Mouse (Mus musculus): ENCODE measurements around the gene Efs. TPM values are rescaled to one million over a fixed set of nuclear protein-coding genes. Genes with fewer than 3 reads are reported as not detected.

The Efs gene
- polyA plus RNA-seq, 1 experiment = 1.7 TPM

DNA sequence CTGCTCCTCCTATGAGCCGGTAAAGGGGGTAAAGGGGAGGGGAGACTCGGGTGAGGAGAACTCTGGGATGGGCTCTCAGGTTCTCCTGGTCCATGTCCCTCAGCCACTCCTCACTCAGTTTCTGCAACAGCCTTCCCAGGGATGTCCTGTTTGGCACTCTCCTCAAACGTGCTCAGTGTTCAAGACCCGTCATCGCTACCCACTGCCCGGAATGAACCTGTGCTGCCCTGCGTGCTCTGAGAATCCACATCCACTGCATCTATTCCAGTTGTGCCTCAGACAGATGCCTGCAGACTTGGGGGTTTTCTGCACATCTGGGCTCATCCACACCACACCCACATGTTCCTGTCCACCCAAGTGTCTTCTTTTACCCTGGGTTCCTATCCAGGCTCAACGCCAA lies 16.6 kb upstream of the Efs start:
- TF ChIP-seq POLR2A (IDR thresholded peaks at IDR 0.05; ENCODE audit: borderline replicate concordance, control insufficient read depth, low read depth, low read length) (no peak), CTCF (IDR thresholded peaks at IDR 0.05; ENCODE audit: control insufficient read depth, insufficient read depth, low read length) (no peak)
- Histone ChIP-seq H3K27ac (ENCODE audit: control insufficient read depth, insufficient read depth, low read depth, low read length, poor library complexity) (no peak overlapping the region), H3K4me3 (replicated peaks; ENCODE audit: control insufficient read depth, low read depth, low read length) (no peak overlapping the region), H3K4me1 (ENCODE audit: control insufficient read depth, insufficient read depth, low read length) (no peaks in the 10 kb centered on the region)
- WGBS = 88% methylated on average over 8 of the region's 8 CpGs

DNA sequence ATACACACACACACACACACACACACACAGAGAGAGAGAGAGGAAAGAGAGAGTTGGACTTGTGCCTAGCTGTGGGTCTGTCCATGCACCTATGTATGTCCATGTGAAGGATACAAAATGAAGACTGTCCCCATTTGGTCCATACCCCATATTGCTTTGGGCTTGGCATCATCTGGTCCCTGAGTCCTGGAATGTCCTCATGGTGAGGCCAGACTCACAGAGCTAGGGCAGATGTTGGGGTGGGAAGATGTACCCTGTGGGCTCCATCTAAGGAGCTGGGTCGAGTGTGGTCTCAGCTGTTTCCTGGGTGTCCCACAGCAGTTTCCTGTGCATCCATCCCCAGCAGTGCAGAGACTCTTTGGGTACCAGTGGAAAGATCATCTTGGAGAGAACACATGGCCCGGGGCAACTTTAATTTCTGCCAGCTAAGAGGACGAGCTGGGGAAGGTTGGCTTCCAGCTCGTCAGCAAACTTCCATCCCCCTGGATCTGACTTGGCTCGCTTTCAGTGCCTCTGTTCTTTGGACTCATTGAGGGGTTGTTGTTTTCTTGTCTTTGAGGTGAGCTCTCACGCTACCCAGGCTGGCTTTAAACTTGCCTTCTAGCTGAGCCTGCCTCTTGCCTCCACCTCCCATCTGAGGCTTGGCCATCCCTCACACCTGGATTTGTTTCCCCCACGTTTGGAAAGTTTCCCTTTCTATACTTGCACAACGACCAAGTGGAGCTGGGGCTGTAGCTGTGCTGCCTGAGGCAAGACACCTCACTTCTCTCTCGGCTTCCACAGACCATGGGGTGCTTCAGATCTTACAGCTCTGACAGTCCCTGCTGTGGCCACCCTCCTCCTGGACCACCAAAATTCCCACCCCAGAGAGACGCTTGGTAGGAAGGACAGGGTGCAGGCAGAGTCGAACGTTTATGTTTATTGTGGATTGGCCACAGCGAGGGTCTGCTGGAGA lies 15.4 kb upstream of the Efs start:
- TF ChIP-seq CTCF (IDR thresholded peaks at IDR 0.05; ENCODE audit: control insufficient read depth, insufficient read depth, low read length) (no peak), POLR2A (IDR thresholded peaks at IDR 0.05; ENCODE audit: borderline replicate concordance, control insufficient read depth, low read depth, low read length) (no peak)
- H3K4me3 ChIP-seq (replicated peaks; ENCODE audit: control insufficient read depth, low read depth, low read length) = no peak overlapping the region
- WGBS = 56% methylated on average over 13 of the region's 13 CpGs

DNA sequence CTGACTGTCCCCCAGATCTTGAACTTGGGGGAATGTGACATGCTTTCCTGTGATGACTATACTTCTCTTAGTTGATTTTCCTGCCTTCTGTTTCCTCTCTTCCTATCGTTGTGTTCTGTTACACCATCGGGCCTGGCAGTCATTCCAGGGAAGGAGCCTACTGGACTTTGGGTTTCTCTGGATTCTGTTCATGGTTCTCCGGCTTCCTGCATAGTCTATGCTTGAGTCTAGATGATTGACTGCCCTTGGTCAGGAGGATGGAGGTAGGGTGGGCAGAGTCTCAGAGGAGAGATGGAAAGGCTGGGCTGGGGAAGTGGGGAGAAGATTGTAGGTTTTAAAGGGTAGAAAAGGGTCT lies 14.2 kb upstream of the Efs start:
- no peak overlapping the region for H3K4me3 ChIP-seq (replicated peaks; ENCODE audit: control insufficient read depth, low read depth, low read length)

More for the DNA sequence above, 15.4 kb upstream of the Efs start:
- Histone ChIP-seq H3K4me1 (ENCODE audit: control insufficient read depth, insufficient read depth, low read length) (no peaks in the 10 kb centered on the region), H3K27ac (ENCODE audit: control insufficient read depth, insufficient read depth, low read depth, low read length, poor library complexity) (no peak overlapping the region)

DNA sequence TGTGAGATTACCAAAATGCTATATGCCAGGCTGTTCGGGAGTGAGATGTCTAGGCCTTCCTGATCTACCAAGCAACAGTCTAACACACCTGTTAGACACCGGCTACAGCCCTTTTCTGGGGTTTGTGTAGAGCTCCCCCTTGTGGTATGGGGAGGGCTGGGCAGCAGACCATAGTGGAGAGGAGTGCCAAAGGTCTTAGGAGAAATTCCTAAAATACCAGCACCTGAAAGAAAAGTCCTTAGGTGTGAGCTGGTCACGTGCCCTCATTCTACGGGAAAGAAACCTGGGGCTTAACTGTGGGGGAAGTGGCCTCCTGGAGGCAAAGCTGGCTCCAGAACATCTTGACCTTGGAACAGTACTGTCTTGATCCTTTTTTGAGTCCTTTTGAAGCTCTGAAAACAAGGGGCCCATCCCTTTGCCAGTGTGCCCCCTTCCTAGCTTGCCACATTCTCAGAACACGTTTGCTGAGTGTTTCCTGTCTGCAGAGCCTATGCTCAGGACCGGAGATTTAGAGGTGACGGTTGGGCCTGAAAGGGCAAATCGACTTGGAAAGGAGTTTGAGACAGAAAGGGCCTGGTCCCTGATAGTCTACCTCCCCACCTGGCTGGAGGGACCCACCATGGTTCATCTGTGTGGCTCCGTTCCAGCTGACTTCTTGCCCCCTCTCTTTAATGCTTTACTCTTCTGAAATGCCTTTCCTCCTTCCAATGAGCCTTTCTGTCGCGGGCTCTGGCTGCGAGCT lies 13.7 kb upstream of the Efs start:
- whole genome bisulfite sequencing = 44% methylated on average over 12 of the region's 12 CpGs
- Histone ChIP-seq H3K4me3 (replicated peaks; ENCODE audit: control insufficient read depth, low read depth, low read length) (no peak overlapping the region), H3K4me1 (ENCODE audit: control insufficient read depth, insufficient read depth, low read length) (no peaks in the 10 kb centered on the region), H3K27ac (ENCODE audit: control insufficient read depth, insufficient read depth, low read depth, low read length, poor library complexity) (no peak overlapping the region)
- TF ChIP-seq POLR2A (IDR thresholded peaks at IDR 0.05; ENCODE audit: borderline replicate concordance, control insufficient read depth, low read depth, low read length) = no peak
- peak; percentile 75 for TF ChIP-seq CTCF (IDR thresholded peaks at IDR 0.05; ENCODE audit: control insufficient read depth, insufficient read depth, low read length)

More for the DNA sequence above, 14.2 kb upstream of the Efs start:
- no peak for TF ChIP-seq POLR2A (IDR thresholded peaks at IDR 0.05; ENCODE audit: borderline replicate concordance, control insufficient read depth, low read depth, low read length)
- TF ChIP-seq CTCF (IDR thresholded peaks at IDR 0.05; ENCODE audit: control insufficient read depth, insufficient read depth, low read length) = no peak
- 70% methylated on average over 3 of the region's 3 CpGs for WGBS
- Histone ChIP-seq H3K27ac (ENCODE audit: control insufficient read depth, insufficient read depth, low read depth, low read length, poor library complexity) (no peak overlapping the region), H3K4me1 (ENCODE audit: control insufficient read depth, insufficient read depth, low read length) (no peaks in the 10 kb centered on the region)

DNA sequence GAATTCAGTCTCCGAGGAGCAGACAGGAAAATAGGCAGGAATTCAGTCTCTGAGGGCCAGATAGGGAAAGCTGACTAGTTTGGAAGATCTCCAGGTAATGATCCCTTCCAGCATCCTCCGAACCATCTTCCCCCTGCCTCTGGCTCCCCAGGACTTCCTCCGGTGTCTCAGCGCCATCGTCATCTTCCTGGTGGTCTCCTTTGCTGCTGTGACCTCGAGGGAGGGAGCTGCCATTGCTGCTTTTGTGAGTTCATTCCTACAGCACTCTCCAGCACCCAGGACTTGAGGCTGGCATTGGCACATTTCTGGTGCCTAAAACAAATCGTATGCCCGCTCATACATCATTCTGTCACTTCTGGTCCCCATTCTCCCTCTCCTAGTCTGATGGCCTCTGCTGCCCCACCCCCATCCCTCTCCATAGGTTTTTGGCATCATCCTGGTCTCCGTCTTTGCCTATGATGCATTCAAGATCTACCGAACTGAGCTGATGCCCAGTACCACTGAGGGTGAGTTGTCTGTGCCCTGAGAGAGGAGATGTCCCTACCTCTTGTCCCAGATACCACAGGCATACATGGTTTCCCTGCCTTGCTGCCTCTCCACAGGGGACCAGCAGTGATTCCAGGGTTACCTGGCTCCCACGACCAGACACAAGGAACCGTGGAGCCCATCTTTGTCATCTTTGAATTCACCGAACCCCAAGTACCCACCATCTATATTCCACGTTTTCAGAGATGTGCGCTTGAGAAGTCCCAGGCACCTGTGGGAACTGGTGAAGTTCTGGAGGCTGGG lies 12.7 kb upstream of the Efs start:
- 78% methylated on average over 15 of the region's 15 CpGs for WGBS

DNA sequence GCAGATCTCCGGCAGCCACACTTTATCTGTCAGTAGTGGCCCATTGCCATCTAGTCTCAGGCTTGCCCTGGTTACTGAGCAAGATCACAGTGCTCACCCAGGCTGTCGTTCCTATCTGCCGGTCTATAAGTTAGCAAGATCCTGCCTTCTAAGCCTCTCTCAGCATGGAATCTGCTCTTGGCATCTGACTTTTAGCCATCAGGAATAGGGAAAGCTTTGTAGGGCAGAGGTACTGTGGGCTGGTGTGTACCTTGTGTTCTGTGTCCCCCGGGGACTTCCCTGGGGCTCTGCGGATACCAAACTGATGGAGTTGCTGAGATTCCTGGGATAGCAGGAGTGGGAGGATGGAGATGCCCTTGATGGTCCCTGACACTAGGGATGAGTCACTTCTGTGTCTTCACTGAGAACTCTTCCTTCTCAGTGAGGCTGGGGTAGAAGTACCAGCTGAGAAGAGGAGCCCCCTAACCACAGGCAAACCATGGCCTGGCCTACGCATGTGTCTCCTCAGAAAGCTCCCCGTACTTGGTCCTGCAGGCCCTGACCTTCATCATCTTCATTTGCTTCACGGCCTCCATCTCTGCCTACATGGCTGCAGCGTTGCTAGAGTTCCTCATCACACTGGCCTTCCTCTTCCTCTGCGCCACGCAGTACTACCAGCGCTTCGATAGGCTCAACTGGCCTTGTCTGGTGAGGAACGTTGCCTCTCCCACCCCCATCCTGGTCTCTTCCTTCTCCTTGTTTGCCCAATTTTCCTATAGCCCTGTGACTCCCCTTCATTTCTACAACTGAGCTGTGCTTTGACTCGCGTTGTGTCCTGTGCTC lies 11.6 kb upstream of the Efs start:
- 82% methylated on average over 16 of the region's 16 CpGs for WGBS
- H3K4me1 ChIP-seq (ENCODE audit: control insufficient read depth, insufficient read depth, low read length) = no peaks in the 10 kb centered on the region
- H3K27ac ChIP-seq (ENCODE audit: control insufficient read depth, insufficient read depth, low read depth, low read length, poor library complexity) = no peak overlapping the region

More for the DNA sequence above, 12.7 kb upstream of the Efs start:
- no peak overlapping the region for H3K4me3 ChIP-seq (replicated peaks; ENCODE audit: control insufficient read depth, low read depth, low read length)
- no peaks in the 10 kb centered on the region for H3K4me1 ChIP-seq (ENCODE audit: control insufficient read depth, insufficient read depth, low read length)
- no peak overlapping the region for H3K27ac ChIP-seq (ENCODE audit: control insufficient read depth, insufficient read depth, low read depth, low read length, poor library complexity)
- no peak for TF ChIP-seq CTCF (IDR thresholded peaks at IDR 0.05; ENCODE audit: control insufficient read depth, insufficient read depth, low read length)
- TF ChIP-seq POLR2A (IDR thresholded peaks at IDR 0.05; ENCODE audit: borderline replicate concordance, control insufficient read depth, low read depth, low read length) = no peak

DNA sequence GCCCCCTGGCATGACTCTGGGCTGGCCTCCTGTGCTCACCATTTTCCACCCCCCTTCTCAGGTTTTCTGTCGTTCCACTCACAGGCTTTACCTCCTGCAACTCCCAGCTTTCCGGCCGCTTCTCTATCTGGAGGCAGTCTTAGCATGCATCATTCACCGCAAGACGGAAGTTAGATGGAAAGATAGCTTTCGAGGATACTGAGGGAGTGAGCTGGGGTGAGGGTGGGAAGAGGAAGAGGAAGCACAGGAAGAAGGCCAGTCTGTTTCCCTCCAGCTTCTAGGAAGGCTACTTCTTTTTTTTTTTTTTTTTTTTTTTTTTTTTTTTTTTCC lies 10.9 kb upstream of the Efs start:
- no peak for TF ChIP-seq POLR2A (IDR thresholded peaks at IDR 0.05; ENCODE audit: borderline replicate concordance, control insufficient read depth, low read depth, low read length)
- no peak for TF ChIP-seq CTCF (IDR thresholded peaks at IDR 0.05; ENCODE audit: control insufficient read depth, insufficient read depth, low read length)
- no peak overlapping the region for H3K27ac ChIP-seq (ENCODE audit: control insufficient read depth, insufficient read depth, low read depth, low read length, poor library complexity)
- H3K4me1 ChIP-seq (ENCODE audit: control insufficient read depth, insufficient read depth, low read length) = no peaks in the 10 kb centered on the region
- H3K4me3 ChIP-seq (replicated peaks; ENCODE audit: control insufficient read depth, low read depth, low read length) = no peak overlapping the region
- 25% methylated on average over 6 of the region's 6 CpGs for WGBS

More for the DNA sequence above, 11.6 kb upstream of the Efs start:
- TF ChIP-seq CTCF (IDR thresholded peaks at IDR 0.05; ENCODE audit: control insufficient read depth, insufficient read depth, low read length) (no peak), POLR2A (IDR thresholded peaks at IDR 0.05; ENCODE audit: borderline replicate concordance, control insufficient read depth, low read depth, low read length) (no peak)
- H3K4me3 ChIP-seq (replicated peaks; ENCODE audit: control insufficient read depth, low read depth, low read length) = no peak overlapping the region
